Mouse (Mus musculus) monocyte, adult 5-6 weeks (primary cell): ENCODE measurements around the gene Ankle1. TPM values are rescaled to one million over a fixed set of nuclear protein-coding genes. Genes with fewer than 3 reads are reported as not detected.

Experiments
- ATAC-seq: fragments of 153-309, 156-312 bp; replicated peaks from 2 replicates; pipeline ENCODE4 v1.8.0; 2017; ENCODE audit warnings: mild to moderate bottlenecking; ENCODE audit not compliant: low TSS enrichment, insufficient number of reproducible peaks, severe bottlenecking, poor library complexity, low FRiP score
- total RNA-seq: library from RNA; stranded (forward); fragments of 200-1000, 200-491, 200-594 nt; gene quantifications from 3 replicates; pipeline ENCODE4 v1.2.3, GENCODE M21; 2017

Ankle1 gene
- total RNA-seq, 1 experiment from 2014 or later, result 0.48 TPM

DNA sequence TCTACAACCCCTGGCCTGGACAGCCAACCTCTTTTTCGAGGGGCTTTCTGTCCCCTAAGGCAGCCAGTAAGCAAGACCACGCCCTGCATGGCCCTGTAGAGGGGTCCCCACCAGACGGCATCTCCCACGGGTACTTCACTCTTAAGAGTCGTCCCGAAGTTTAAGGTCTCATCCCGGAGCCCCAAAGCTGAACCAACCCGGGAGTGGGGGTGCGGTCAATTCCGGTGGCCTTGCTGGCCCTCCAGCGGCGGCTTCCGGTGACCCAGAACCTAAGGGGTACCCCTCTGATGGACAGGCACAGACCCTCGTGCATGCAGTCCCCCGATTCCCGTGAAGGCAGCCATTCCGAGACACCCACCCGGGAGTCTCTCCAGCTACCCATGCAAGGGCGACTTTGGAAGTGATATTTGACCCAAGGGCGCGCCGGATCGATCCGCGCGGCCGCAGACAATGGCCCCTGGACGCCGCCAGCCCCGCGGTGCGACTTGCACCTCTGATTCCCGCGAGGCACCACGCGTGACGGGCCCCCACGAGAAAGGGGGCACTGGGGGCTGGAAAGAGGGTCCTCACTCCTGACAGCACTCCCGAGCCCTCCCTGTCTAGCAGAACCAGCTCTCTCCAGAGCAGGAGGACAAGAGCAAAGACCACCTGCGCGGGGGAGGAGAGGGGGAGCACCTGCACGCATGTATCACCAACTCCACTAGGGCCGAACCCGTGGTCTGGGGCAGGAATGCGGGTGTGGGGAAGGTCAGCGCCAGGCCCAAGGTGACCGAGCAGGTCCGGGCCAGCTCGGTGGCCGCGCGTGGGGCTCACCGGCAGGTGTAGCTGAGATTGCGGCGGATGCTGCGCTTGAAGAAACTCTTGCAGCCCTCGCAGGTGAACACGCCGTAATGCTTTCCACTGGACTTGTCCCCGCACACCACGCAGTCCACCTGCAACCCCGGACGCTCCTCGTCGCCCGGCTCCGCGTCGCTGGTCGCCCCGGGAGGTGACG is 25.3 kb upstream of the Ankle1 start:
- no peak for ATAC-seq

- no peak for ATAC-seq
These were observed 24.3 kb upstream of the Ankle1 start, which contains the start of gene Nr2f6 for GRCm38 (mm10) chr8:71381421-71381970. Nr2f6 (minus strand) TSS chr8:71381960.

- 0 out of 2 replicates have a peak, but pooled peaks have one; percentile 41 for ATAC-seq
These were observed 23.5 kb upstream of the Ankle1 start for GRCm38 (mm10) chr8:71381971-71382961.

- no peak for ATAC-seq
These were observed 22.4 kb upstream of the Ankle1 start for GRCm38 (mm10) chr8:71383396-71383795.

- ATAC-seq, result no peak
These were observed 21.9 kb upstream of the Ankle1 start for GRCm38 (mm10) chr8:71383860-71384259.

GRCm38 (mm10) chr8:71385212-71385835 is 20.5 kb upstream of the Ankle1 start:
- ATAC-seq, result no peak

DNA sequence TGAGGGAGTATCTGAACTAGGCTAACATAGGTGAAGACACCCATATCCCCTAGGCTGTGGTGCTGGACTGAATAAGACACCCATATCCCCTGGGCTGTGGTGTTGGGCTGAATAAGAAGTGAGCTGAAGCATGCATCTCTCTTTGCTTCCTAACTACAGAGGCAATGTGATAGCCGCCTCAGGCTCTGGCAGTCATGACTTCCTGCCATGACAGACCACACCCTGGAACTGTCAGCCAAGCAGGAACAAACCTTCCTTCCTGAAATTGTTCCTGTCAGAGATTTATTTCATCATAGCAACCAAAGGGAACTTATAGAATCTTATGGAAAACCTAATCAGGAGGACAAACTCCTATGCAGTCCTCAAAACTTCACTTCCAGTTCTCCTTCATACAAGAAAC is 17.5 kb upstream of the Ankle1 start:
- ATAC-seq, result no peak

GRCm38 (mm10) chr8:71391696-71392095 is 14.1 kb upstream of the Ankle1 start:
- no peak for ATAC-seq

DNA sequence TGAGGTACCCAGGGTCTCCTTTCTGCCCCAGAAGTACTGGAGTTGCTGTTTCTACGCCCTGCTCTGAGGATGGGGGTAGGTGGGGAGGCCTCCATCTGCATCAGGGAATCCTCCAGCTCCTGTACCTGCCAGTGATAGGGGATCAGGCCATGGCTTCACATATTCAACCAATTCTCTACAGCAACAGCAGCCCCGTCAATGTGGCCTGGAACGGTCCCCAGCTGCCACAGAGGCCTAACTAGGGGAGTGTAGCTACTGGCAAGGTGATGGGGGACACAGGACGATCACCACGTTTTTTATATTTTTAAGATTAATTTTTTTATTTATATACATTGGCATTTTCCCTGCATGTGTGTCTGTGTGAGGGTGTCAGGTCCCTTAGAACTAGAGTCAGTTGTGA is 13.4 kb upstream of the Ankle1 start:
- ATAC-seq, result no peak

- no peak for ATAC-seq
These were observed 12.9 kb upstream of the Ankle1 start for GRCm38 (mm10) chr8:71392871-71393270.

- no peak for ATAC-seq
These were observed 11.3 kb upstream of the Ankle1 start for GRCm38 (mm10) chr8:71394481-71394880.

- no peak for ATAC-seq
These were observed 10.7 kb upstream of the Ankle1 start for GRCm38 (mm10) chr8:71395071-71395470.

- ATAC-seq, result no peak
These were observed 10.2 kb upstream of the Ankle1 start, which contains the start of gene Ushbp1 for GRCm38 (mm10) chr8:71395629-71396028. Ushbp1 (minus strand) TSS chr8:71395802.

DNA sequence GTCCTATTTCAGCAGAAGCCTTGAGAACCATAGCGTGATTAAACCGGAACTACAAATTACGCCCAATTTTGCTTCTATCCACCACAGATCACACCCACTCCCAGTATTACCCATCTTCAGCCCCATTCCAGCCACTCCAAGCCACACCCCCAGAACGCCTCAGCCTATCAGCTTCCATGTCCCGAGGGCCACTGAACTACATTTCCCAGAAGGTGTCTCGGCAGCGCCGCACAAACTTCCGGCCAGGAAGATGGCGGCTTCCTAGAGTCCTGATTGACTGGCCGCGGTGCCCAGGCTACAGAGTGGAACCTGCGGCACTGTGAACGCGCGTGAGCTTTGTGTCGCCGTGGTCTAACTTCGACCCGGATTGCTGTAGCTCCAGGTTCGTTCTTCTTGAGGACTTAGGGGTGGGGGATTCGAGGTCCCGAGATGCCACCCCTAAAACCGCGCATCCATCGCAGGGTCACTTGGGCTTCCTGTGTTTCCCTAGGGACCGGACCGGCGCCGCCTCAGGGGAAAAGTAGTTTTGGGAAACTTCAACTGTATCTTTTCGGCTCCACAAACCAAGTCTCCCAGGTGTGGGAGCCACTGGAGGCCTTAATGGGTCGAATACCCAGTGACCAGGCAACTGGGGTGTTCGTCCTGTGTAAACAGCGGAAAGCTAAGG is 9.0 kb upstream of the Ankle1 start, which contains the start of gene Babam1:
Gene Babam1 (plus strand): TSS at position 223 of the 667 bp plus-strand sequence.
- ATAC-seq, result peak; percentile 99

DNA sequence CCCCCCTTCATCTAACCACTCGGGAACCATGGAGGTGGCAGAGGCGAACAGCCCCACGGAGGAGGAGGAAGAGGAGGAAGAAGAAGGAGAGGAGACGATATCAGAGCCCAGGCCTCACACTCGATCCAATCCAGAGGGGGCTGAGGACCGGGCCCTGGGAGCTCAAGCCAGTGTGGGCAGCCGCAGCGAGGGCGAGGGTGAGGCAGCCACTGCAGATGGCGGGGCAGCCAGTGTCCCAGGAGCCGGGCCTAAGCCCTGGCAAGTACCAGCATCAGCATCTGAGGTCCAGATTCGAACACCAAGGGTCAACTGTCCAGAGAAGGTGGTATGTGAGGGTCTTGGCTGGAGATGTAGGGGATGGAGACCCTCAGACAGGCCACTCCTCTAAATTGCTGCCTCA is 8.1 kb upstream of the Ankle1 start:
- ATAC-seq, result no peak

DNA sequence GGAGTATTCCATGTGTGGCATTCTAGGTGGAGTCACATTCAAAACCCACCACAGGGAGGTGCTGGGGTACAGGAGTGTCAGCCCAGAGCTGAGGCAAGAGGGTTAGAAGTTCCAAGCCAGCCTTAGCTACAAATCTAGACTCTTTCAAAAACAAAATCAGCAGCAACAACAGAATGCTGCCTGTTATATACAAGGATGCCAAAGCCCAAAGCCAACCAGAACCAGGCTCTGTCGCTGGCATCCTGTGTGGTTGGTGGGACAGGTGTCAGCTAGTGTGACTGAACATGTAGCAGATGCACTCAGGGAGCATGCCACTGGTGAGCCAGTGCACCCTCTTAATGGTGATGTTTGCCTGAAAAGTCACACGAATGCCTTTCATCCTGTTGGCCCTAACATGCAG is 5.0 kb upstream of the Ankle1 start:
- no peak for ATAC-seq

GRCm38 (mm10) chr8:71401454-71401853 is 4.4 kb upstream of the Ankle1 start:
- no peak for ATAC-seq
